Mouse (Mus musculus) adrenal gland, postnatal 36 days (tissue): ENCODE results near the gene Olfr314. TPM values are rescaled to one million over a fixed set of nuclear protein-coding genes. Genes with fewer than 3 reads are reported as not detected.
"Not testable (repeated sequence)": the region's sequence is repeated elsewhere in the genome, so short reads cannot be mapped to it uniquely, and the experiment has no call there.

Experiments
- DNase-seq, 2 experiments: peaks; one replicate each; pipeline ENCODE4 v3.0.0; 2021; ENCODE audit warnings: mixed read lengths in 1 of 2
- total RNA-seq, 2 experiments: library from RNA; stranded (reverse); gene quantifications; 2 replicates each; pipeline ENCODE4 v1.2.3; 2021

Gene Olfr314
- total RNA-seq, 2 experiments from 2014 or later: not detected

- DNase-seq: not testable (repeated sequence)
Observed at GRCm38 (mm10) chr11:58832541-58832940, 49.8 kb downstream of the Olfr314 start.

Other genes starting within 250 kb of the Olfr314 start
- under 1 TPM in 1 of 2 experiments, not detected in 1; 0.33 TPM for gene Olfr330, start 248.1 kb upstream of the Olfr314 start, total RNA-seq
- gene Olfr329-ps, start 236.5 kb upstream of the Olfr314 start, total RNA-seq: 1 to 10 TPM in 1 of 2 experiments, not detected in 1; 1.2 TPM
- under 1 TPM; 0.17 to 0.26 TPM for gene Olfr328, start 227.3 kb upstream of the Olfr314 start, total RNA-seq
- gene Olfr224, start 212.4 kb upstream of the Olfr314 start, total RNA-seq: not detected
- gene Olfr325, start 205.2 kb upstream of the Olfr314 start, total RNA-seq: not detected
- not detected for gene Olfr324, start 187.8 kb upstream of the Olfr314 start, total RNA-seq
- gene 2210407C18Rik, start 166.9 kb upstream of the Olfr314 start, total RNA-seq: not detected
- gene Olfr323, start 152.5 kb upstream of the Olfr314 start, total RNA-seq: not detected
- gene Trim58, start 142.5 kb upstream of the Olfr314 start, total RNA-seq: not detected
- not detected for gene Olfr322, start 124.2 kb upstream of the Olfr314 start, total RNA-seq
- gene Olfr320, start 101.9 kb upstream of the Olfr314 start, total RNA-seq: not detected
- not detected for gene Olfr319, start 83.8 kb upstream of the Olfr314 start, total RNA-seq
- gene Olfr318, start 58.9 kb upstream of the Olfr314 start, total RNA-seq: not detected
- not detected for gene Olfr317, start 43.7 kb upstream of the Olfr314 start, total RNA-seq
- not detected for gene Olfr316, start 30.2 kb upstream of the Olfr314 start, total RNA-seq
- not detected for gene Olfr315, start 9.8 kb upstream of the Olfr314 start, total RNA-seq
- 1 to 10 TPM; 1.4 to 2.4 TPM for gene Fam183b, start 19.0 kb downstream of the Olfr314 start, total RNA-seq
- not detected for gene Olfr313, start 32.0 kb downstream of the Olfr314 start, total RNA-seq
- not detected for gene Olfr312, start 46.3 kb downstream of the Olfr314 start, total RNA-seq
- gene Olfr311, start 56.3 kb downstream of the Olfr314 start, total RNA-seq: not detected
- gene Gm12258, start 64.2 kb downstream of the Olfr314 start, total RNA-seq: 1 to 10 TPM; 3.3 to 3.6 TPM
- gene 2810021J22Rik, start 84.3 kb downstream of the Olfr314 start, total RNA-seq: 1 to 10 TPM; 4.4 to 6.2 TPM
- gene Zfp39, start 121.3 kb downstream of the Olfr314 start, total RNA-seq: 1 to 10 TPM; 3.1 to 3.2 TPM
- gene Btnl10, start 135.0 kb downstream of the Olfr314 start, total RNA-seq: not detected
- gene Rnf187, start 156.0 kb downstream of the Olfr314 start, total RNA-seq: 100 to 1,000 TPM; 173 to 181 TPM
- 1 to 10 TPM; 4.5 to 5.8 TPM for gene Hist3h2ba, start 166.0 kb downstream of the Olfr314 start, total RNA-seq
- gene Hist3h2a, start 171.7 kb downstream of the Olfr314 start, total RNA-seq: 10 to 100 TPM; 20.0 to 21.8 TPM
- gene Trim17, start 171.7 kb downstream of the Olfr314 start, total RNA-seq: under 1 TPM; 0.10 to 0.26 TPM
- gene Trim11, start 195.1 kb downstream of the Olfr314 start, total RNA-seq: 10 to 100 TPM; 23.7 to 25.5 TPM